Mouse (Mus musculus) kidney, adult 2 months (tissue): Measurements from ENCODE around the gene Hspb7.
A peak's percentile ranks its signal among the peaks of the same experiment; 100 is the strongest.

Experiments
- CTCF ChIP-seq: fragments of 200-500 bp; conservative IDR thresholded peaks from 2 replicates; pipeline ENCODE4 v1.5.1; 2011; ENCODE audit warnings: low read depth, mild to moderate bottlenecking, control low read depth, low read length, moderate library complexity, mixed read lengths; ENCODE audit not compliant: insufficient read depth, insufficient read length
- POLR2A ChIP-seq: fragments of 200-500 bp; IDR thresholded peaks from one replicate; pipeline ENCODE4 v1.6.1; 2011; ENCODE audit warnings: low read depth, low read length, control low read depth

GRCm38 (mm10) chr4:141406516-141407299 lies 13.9 kb upstream of the Hspb7 start:
- peak; percentile 61 for TF ChIP-seq CTCF
- no peak for TF ChIP-seq POLR2A
